Mouse (Mus musculus) olfactory bulb, adult 2 months (tissue): ENCODE results near the gene Foxc2.

Experiments
- CTCF ChIP-seq: fragments of 200-500 bp; IDR thresholded peaks from 2 replicates; pipeline ENCODE4 v1.5.1; 2012; ENCODE audit warnings: low read depth, mild to moderate bottlenecking, low read length, moderate library complexity; ENCODE audit not compliant: insufficient read depth
- POLR2A ChIP-seq: fragments of 200-500 bp; IDR thresholded peaks from 2 replicates; pipeline ENCODE4 v1.6.1; 2012; ENCODE audit warnings: mild to moderate bottlenecking, low read depth, low read length, moderate library complexity; ENCODE audit not compliant: insufficient read depth

DNA sequence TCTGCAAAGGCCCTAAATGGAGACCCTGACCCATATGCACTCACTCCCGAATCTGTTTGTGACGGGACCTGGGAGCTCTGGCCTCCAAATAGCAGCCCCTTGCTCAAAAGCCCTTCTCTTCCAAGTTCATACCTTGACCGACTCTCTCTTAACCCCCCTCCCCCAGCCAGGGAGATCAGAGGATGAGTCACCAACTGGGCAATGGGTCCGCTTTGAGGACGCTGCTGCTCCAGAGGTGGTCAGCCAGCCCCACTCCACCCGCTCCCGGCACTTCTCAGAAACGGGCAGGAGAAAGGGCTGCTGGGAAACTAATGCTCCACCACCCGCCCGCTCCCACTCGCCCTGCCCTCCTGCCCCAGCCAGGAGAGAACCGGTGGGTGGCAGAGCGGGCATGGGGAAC lies 40.0 kb upstream of the Foxc2 start:
- no peak for TF ChIP-seq CTCF
- TF ChIP-seq POLR2A: no peak
